Mouse (Mus musculus) brain, embryonic 14.5 days (tissue): ENCODE results near the gene Slc51b. TPM values are rescaled to one million over a fixed set of nuclear protein-coding genes. Genes with fewer than 3 reads are reported as not detected.

ENCODE experiments used
- DNase-seq: peaks from one replicate; pipeline ENCODE4 v3.0.0-alpha.2; 2011; ENCODE audit warnings: low read depth
- CTCF ChIP-seq: fragments of 200-500 bp; IDR thresholded peaks from 2 replicates; pipeline ENCODE4 v1.5.1; 2012; ENCODE audit warnings: inconsistent platforms, mild to moderate bottlenecking, moderate library complexity, borderline replicate concordance; ENCODE audit not compliant: insufficient read depth, insufficient read length; ENCODE audit errors: extremely low read depth
- POLR2A ChIP-seq: fragments of 200-500 bp; IDR thresholded peaks from 2 replicates; pipeline ENCODE4 v1.6.1; 2012; ENCODE audit warnings: mild to moderate bottlenecking, inconsistent platforms, borderline replicate concordance; ENCODE audit not compliant: poor library complexity, insufficient read depth, insufficient read length, severe bottlenecking; ENCODE audit errors: extremely low read depth
- polyA plus RNA-seq: library from polyadenylated mRNA; depleted of rRNA; stranded (reverse); fragments of >200 nt; gene quantifications from 2 replicates; pipeline ENCODE4 v1.2.3, GENCODE M21; 2012

Gene Slc51b
- polyA plus RNA-seq, 1 experiment = not detected

DNA sequence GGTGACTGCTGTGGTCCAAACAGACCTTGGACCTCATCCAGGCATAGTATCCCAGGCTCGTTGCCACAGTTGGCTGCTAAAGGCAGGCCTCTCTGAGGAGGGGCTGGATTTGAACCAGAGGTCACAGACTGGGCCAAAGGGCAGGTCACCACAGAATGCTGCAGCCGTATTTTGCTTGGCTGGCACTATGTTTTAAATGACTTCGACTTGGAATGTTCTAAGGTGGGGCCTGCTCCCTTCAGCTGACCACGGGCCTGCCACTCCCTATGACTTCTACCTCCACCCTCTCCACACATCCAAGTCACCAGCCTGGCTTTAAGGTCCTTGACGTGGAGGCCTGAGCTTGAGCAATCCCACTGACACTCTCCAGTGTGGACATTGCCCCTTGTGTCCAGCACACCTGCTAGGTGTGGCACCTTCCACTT lies 13.9 kb downstream of the Slc51b start:
- DNase-seq = no peak
- TF ChIP-seq CTCF = no peak
- no peak for TF ChIP-seq POLR2A

- TF ChIP-seq POLR2A (no peak), CTCF (no peak)
- DNase-seq = no peak
Measured at GRCm38 (mm10) chr9:65407861-65408260, 14.9 kb downstream of the Slc51b start.

DNA sequence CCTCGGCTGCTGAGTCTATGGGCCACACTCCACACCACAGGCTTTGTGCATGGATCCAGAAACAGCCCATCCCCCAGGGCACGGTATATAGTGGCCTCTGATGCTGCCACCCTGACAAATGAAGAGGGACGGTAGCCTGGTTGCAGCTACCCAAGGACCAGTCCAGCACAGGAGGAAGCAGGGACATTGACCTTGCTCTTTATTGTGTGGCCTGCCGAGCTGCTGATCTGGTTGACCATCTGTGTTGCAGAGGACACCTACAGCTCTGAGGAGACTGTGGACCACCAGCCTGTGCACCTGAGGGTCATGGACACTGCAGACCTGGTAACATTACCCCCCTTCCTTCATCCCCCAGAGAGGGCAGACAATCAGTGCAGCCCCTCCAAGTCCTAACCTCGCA lies 15.4 kb downstream of the Slc51b start:
- no peak for TF ChIP-seq CTCF
- no peak for TF ChIP-seq POLR2A
- DNase-seq = no peak

GRCm38 (mm10) chr9:65405184-65405449 lies 17.6 kb downstream of the Slc51b start:
- TF ChIP-seq POLR2A (no peak), CTCF (no peak)
- no peak for DNase-seq

- TF ChIP-seq CTCF (no peak), POLR2A (no peak)
- DNase-seq = peak; percentile 79
Measured at GRCm38 (mm10) chr9:65404331-65405183, 18.2 kb downstream of the Slc51b start.

DNA sequence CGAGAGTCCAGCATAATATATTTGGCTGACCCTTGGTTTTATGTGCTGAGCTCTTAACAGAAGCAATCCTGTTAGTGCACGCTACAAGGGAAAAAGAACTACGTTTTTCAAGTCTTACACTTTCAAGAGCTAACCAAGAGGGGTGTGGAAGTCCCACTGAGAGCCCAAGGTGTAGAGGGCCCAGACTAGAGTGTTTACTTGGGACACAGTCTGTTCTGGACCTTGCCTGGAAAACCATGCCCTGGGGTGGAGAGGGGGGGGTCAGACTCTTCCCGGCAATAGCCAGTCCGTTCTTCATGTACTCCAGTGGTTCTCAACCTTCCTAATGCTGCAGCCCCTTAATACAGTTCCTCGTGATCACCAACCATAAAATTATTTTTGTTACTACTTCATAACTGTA lies 22.8 kb downstream of the Slc51b start:
- no peak for DNase-seq
- no peak for TF ChIP-seq CTCF
- no peak for TF ChIP-seq POLR2A

DNA sequence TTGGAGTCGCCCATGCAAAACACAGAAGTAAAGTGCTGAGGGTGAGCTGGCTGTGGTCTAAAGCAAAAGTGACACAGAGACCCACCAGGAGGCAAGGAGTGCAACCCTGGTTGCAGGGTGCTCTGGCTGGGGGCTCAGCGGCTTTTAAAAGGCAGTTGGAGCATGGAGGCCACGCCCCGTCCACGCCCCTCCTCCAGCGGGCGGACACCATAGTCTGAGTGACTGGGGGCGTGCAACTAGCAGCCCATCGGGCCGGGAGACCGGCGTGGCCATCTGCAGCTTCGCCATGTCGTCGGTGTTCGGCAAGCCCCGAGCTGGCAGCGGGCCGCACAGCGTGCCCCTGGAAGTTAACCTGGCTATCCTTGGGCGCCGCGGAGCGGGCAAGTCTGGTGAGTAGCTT lies 24.5 kb downstream of the Slc51b start, which contains the start of gene Rasl12:
Gene Rasl12, plus strand, starts transcription at position 228 of the 400 bp plus-strand sequence.
- TF ChIP-seq POLR2A (peak; percentile 33; the same call in 1 of the 2 replicates), CTCF (no peak)
- DNase-seq = peak; percentile 85

GRCm38 (mm10) chr9:65394360-65394759 lies 28.4 kb downstream of the Slc51b start:
- TF ChIP-seq POLR2A (no peak), CTCF (no peak)
- DNase-seq = no peak

DNA sequence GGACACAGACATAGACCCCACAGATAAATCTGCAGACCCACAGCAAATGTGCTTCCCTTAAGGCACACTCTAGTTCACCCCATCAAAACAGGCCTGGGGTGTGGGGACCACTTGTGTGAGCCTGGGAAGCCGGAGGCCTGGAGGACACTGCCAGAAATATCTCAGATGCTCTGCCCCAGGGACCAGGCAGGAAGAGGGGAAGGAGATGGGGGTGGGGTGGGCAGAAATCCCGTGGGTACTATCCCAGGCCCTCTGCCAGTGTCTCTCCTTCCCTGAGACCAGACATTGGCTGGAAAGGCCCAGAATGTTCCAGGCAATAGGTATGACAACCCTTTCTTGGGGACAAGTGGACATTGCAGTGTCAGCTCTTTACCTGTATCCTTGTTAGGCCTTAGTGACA lies 29.1 kb downstream of the Slc51b start:
- TF ChIP-seq POLR2A (no peak), CTCF (no peak)
- DNase-seq = no peak

- DNase-seq = peak; percentile 68
- no peak for TF ChIP-seq POLR2A
- peak; percentile 82 for TF ChIP-seq CTCF
Measured at GRCm38 (mm10) chr9:65392638-65393364, 30.0 kb downstream of the Slc51b start.

DNA sequence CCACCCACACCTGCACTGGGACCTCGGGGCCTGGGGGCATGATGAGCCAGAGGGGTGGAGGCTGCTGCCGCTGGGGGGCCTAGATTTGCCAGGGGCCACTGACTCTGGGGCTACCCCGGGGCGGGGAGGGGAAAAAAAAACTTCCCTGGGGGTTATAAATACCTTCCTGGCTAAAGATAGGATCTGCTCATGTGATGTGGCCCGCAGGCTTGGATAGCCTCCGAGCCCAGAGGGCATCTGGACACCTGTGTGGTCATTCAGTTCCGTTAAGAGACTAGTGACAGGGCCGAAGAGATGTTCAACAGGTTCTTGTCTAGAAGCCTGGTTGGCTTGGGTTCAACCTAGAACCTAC lies 31.2 kb downstream of the Slc51b start, which contains the start of gene Kbtbd13:
Gene Kbtbd13, minus strand, starts transcription at position 40 of the 352 bp plus-strand sequence.
- DNase-seq = no peak

More for the DNA sequence above, 31.2 kb downstream of the Slc51b start, which contains the start of gene Kbtbd13:
- no peak for TF ChIP-seq CTCF
- no peak for TF ChIP-seq POLR2A
